Mouse (Mus musculus): Measurements from ENCODE around the gene Rasip1. TPM values are rescaled to one million over a fixed set of nuclear protein-coding genes. Genes with fewer than 3 reads are reported as not detected.
A peak's percentile ranks its signal among the peaks of the same experiment; 100 is the strongest.

Rasip1 gene
- polyA plus RNA-seq, 1 experiment from 2014 or later: 18.7 TPM

DNA sequence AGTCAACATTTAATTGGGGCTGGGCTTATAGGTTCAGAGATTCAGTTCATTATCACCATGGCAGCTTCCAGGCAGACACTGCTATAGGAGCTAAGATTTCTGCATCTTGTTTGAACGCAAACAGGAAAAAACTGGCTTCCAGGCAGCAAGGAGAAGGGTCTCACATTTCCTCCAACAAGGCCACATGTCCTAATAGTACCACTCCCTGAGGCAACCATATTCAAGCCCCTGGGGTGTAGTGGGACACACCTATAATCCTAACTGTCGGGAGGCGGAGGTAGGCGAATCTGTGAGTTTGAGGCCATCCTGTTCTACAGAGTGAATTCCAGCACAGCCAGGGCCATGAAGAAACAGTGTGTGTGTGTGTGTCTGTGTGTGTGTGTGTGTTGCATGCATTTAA is 32.1 kb upstream of the Rasip1 start:
- no peak overlapping the region for H3K9ac ChIP-seq (ENCODE audit: low read depth, low read length)
- ATAC-seq (ENCODE audit: low FRiP score, low TSS enrichment): no peak
- WGBS: 85% methylated on average over 4 of the region's 4 CpGs
- H3K4me3 ChIP-seq (ENCODE audit: low read length): no peak overlapping the region
- no peaks in the 10 kb centered on the region for H3K27me3 ChIP-seq (ENCODE audit: control insufficient read depth, insufficient read depth, low read length)
- no peaks in the 10 kb centered on the region for H3K9me3 ChIP-seq (ENCODE audit: control insufficient read depth, low read length)
- no peak overlapping the region for H3K4me2 ChIP-seq (replicated peaks; ENCODE audit: low read depth, low read length)
- no peaks in the 10 kb centered on the region for H3K36me3 ChIP-seq (ENCODE audit: control insufficient read depth, insufficient read depth, low read length)
- no peak overlapping the region for H3K27ac ChIP-seq (ENCODE audit: low read depth, low read length)
- H3K4me1 ChIP-seq (ENCODE audit: control insufficient read depth, insufficient read depth, low read length): no peaks in the 10 kb centered on the region

DNA sequence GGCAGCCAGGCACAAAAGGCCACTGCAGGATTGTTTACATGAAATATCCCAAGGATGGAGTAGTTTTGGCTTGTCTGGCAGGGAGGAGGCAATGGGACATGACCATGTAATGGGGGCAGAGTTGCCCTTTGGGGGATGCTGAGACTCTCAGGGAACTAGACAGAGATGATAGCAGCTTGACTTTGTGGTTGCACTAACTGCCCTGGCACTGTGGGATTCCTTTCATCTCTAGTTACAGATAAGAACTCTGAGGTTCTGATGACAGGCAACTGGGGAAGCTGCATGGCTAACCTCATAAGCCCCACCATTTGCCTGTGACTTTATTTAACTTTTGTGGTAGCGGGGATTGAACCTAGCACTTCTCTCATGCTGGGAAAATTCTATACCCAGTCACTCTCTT is 31.2 kb upstream of the Rasip1 start:
- H3K9me3 ChIP-seq (ENCODE audit: control insufficient read depth, low read length): no peaks in the 10 kb centered on the region
- no peak overlapping the region for H3K9ac ChIP-seq (ENCODE audit: low read depth, low read length)
- no peak overlapping the region for H3K4me2 ChIP-seq (replicated peaks; ENCODE audit: low read depth, low read length)
- no peak overlapping the region for H3K27ac ChIP-seq (ENCODE audit: low read depth, low read length)
- no peak for ATAC-seq (ENCODE audit: low FRiP score, low TSS enrichment)
- no peaks in the 10 kb centered on the region for H3K27me3 ChIP-seq (ENCODE audit: control insufficient read depth, insufficient read depth, low read length)
- H3K36me3 ChIP-seq (ENCODE audit: control insufficient read depth, insufficient read depth, low read length): no peaks in the 10 kb centered on the region
- H3K4me1 ChIP-seq (ENCODE audit: control insufficient read depth, insufficient read depth, low read length): no peaks in the 10 kb centered on the region
- no peak overlapping the region for H3K4me3 ChIP-seq (ENCODE audit: low read length)
- 85% methylated on average over 1 of the region's 1 CpGs for WGBS

DNA sequence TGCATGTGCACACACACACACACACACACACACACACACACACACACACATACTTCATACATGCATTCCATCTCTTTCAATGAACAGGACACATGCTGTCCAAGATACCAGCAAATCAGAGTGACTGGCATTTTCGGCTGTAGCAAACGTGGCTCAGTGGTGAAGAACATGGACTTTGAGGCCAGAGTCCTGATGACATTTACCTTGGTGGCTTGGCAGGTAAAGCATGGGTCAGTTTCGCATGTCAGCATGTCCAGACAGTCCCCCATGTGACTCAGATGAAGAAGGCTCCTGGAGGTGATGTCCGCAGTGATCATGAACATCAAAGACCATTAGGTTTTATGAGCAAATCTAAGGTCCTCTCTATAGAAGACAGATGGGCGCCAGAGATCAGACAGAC is 30.3 kb upstream of the Rasip1 start:
- Histone ChIP-seq H3K27ac (ENCODE audit: low read depth, low read length) (no peak overlapping the region), H3K36me3 (ENCODE audit: control insufficient read depth, insufficient read depth, low read length) (no peaks in the 10 kb centered on the region), H3K9ac (ENCODE audit: low read depth, low read length) (no peak overlapping the region), H3K4me3 (ENCODE audit: low read length) (no peak overlapping the region), H3K4me1 (ENCODE audit: control insufficient read depth, insufficient read depth, low read length) (no peaks in the 10 kb centered on the region), H3K27me3 (ENCODE audit: control insufficient read depth, insufficient read depth, low read length) (no peaks in the 10 kb centered on the region), H3K4me2 (replicated peaks; ENCODE audit: low read depth, low read length) (no peak overlapping the region), H3K9me3 (ENCODE audit: control insufficient read depth, low read length) (no peaks in the 10 kb centered on the region)
- ATAC-seq (ENCODE audit: low FRiP score, low TSS enrichment): no peak
- WGBS: 87% methylated on average over 5 of the region's 5 CpGs

DNA sequence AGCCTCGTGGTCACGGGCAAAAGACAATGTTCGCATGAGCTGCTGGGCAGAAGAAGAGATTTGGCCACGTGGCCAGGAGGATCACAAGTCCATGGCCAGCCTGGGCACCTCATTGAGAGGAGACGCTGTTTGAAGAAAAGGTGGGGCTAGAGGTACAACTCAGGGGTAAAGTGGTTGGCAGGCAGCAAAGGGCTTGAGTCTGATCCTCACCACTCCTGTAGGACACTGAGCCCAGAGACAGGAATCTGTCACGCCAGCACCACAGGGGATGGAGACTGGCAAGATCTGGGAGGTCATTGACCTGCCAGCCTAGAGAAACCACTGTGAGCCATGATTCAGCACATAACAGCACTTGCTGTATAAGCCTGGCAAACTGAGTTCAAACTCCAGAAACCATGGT is 29.8 kb upstream of the Rasip1 start:
- H3K36me3 ChIP-seq (ENCODE audit: control insufficient read depth, insufficient read depth, low read length): no peaks in the 10 kb centered on the region
- H3K27me3 ChIP-seq (ENCODE audit: control insufficient read depth, insufficient read depth, low read length): no peaks in the 10 kb centered on the region
- H3K9ac ChIP-seq (ENCODE audit: low read depth, low read length): no peak overlapping the region
- H3K4me1 ChIP-seq (ENCODE audit: control insufficient read depth, insufficient read depth, low read length): no peaks in the 10 kb centered on the region
- 92% methylated on average over 6 of the region's 6 CpGs for WGBS
- no peak overlapping the region for H3K4me3 ChIP-seq (ENCODE audit: low read length)
- ATAC-seq (ENCODE audit: low FRiP score, low TSS enrichment): no peak
- no peaks in the 10 kb centered on the region for H3K9me3 ChIP-seq (ENCODE audit: control insufficient read depth, low read length)
- H3K4me2 ChIP-seq (replicated peaks; ENCODE audit: low read depth, low read length): no peak overlapping the region
- H3K27ac ChIP-seq (ENCODE audit: low read depth, low read length): no peak overlapping the region

DNA sequence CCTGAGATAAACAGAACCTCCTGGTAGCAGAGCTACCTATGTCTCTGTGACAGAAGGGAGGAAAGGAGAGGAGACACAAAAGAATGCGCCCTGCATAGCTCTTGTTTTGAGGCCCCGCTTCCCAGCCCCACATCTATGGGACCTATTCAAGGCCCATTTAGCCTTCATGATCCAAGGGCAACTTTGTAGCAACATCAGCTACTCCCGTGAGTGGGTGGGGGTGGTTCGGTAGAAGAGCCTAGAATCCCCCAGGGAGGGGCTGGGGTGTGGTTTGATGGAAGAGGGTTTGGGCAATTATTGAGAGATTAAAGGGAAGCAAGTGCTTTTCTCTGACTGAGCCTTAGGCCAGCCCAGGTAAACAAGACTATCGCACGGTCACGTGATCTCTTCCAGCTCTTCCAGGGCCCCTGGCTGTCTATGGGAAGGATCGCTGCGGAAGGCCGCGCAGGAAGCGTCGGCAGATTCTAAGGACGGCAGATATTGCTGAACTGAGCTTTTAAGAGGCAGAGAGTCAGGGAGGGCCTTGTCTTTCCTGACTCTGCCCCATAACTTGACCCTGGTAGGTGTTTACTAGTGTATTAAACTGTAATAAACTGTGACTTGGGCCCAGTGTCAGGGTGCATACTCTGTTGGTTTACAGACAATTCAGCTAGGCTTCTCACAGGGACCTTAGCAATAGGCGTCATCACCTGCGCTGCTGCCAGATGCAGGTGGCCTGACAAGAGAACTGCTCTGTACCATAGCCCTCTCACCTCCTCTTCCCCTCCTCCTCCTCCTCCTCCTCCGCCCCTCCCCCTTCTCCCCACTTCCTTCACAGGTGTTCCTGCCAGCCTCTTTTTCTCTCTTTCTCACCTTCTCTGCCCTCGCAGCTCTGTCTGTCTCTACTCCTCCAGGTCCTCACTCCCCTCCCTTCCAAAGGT is 28.1 kb upstream of the Rasip1 start:
- ATAC-seq (ENCODE audit: low FRiP score, low TSS enrichment): no peak
- Histone ChIP-seq H3K9ac (ENCODE audit: low read depth, low read length) (no peak overlapping the region), H3K27me3 (ENCODE audit: control insufficient read depth, insufficient read depth, low read length) (no peaks in the 10 kb centered on the region), H3K4me2 (replicated peaks; ENCODE audit: low read depth, low read length) (no peak overlapping the region), H3K36me3 (ENCODE audit: control insufficient read depth, insufficient read depth, low read length) (no peaks in the 10 kb centered on the region), H3K27ac (ENCODE audit: low read depth, low read length) (no peak overlapping the region), H3K4me3 (ENCODE audit: low read length) (no peak overlapping the region), H3K4me1 (ENCODE audit: control insufficient read depth, insufficient read depth, low read length) (no peaks in the 10 kb centered on the region), H3K9me3 (ENCODE audit: control insufficient read depth, low read length) (no peaks in the 10 kb centered on the region)
- 48% methylated on average over 18 of the region's 18 CpGs for WGBS

DNA sequence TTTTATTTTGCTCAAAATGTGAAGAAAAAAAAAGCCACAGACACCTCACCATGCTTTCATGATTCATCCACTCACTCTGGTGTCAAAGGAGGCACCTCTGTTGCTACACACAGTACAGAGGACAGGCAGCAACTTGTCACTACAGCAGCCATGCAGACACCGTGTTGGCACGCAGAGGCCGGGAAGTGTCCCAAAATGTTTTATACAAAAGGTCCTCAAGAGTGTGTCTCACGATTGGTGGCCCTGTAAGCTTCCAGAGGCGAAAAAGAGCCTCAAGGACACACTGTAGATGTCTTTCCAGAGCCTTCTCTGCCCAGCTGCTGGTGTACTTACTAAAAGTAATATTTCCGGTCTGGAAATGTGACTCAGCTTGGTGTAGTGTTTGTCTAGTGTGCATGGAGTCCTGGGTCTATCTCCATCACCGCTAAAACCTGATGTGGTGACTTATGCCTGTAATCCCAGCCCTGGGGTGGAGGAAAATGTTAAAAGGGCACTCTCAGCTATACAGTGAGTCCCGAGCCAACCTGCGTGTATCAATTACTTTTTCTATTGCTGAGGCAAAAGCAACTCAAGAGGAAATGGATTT is 21.5 kb upstream of the Rasip1 start:
- H3K9me3 ChIP-seq (ENCODE audit: control insufficient read depth, low read length): no peaks in the 10 kb centered on the region

DNA sequence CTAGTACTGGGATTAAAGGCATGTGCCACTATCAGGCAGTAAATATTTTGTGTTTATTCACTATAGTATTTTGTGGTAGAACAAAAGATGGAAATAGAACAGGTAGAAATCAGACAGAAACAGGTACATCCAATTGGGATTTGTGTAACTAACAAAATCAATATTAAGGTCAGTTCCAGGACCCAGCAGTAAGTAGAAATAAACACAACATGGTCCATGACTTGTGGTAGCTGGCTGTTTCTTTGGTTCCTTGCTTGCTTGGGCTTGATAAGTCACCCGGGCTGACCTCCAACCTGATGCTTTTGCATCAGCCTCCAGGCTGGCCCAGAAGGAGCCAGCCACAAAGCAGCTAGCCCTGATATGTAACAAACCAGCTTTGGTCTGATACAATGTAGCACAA is 17.8 kb upstream of the Rasip1 start:
- H3K9me3 ChIP-seq (ENCODE audit: control insufficient read depth, low read length): no peaks in the 10 kb centered on the region
- 80% methylated on average over 1 of the region's 1 CpGs for WGBS
- H3K36me3 ChIP-seq (ENCODE audit: control insufficient read depth, insufficient read depth, low read length): no peaks in the 10 kb centered on the region
- no peak for ATAC-seq (ENCODE audit: low FRiP score, low TSS enrichment)
- no peak overlapping the region for H3K4me3 ChIP-seq (ENCODE audit: low read length)
- H3K4me1 ChIP-seq (ENCODE audit: control insufficient read depth, insufficient read depth, low read length): no peaks in the 10 kb centered on the region
- no peak overlapping the region for H3K9ac ChIP-seq (ENCODE audit: low read depth, low read length)
- H3K27me3 ChIP-seq (ENCODE audit: control insufficient read depth, insufficient read depth, low read length): no peaks in the 10 kb centered on the region
- no peak overlapping the region for H3K27ac ChIP-seq (ENCODE audit: low read depth, low read length)
- H3K4me2 ChIP-seq (replicated peaks; ENCODE audit: low read depth, low read length): no peak overlapping the region

More for the DNA sequence above, 21.5 kb upstream of the Rasip1 start:
- H3K9ac ChIP-seq (ENCODE audit: low read depth, low read length): no peak overlapping the region
- no peak for ATAC-seq (ENCODE audit: low FRiP score, low TSS enrichment)
- H3K4me2 ChIP-seq (replicated peaks; ENCODE audit: low read depth, low read length): no peak overlapping the region
- H3K27ac ChIP-seq (ENCODE audit: low read depth, low read length): no peak overlapping the region
- H3K4me3 ChIP-seq (ENCODE audit: low read length): no peak overlapping the region
- H3K4me1 ChIP-seq (ENCODE audit: control insufficient read depth, insufficient read depth, low read length): no peaks in the 10 kb centered on the region
- WGBS: 73% methylated on average over 9 of the region's 9 CpGs
- no peaks in the 10 kb centered on the region for H3K36me3 ChIP-seq (ENCODE audit: control insufficient read depth, insufficient read depth, low read length)
- H3K27me3 ChIP-seq (ENCODE audit: control insufficient read depth, insufficient read depth, low read length): no peaks in the 10 kb centered on the region

DNA sequence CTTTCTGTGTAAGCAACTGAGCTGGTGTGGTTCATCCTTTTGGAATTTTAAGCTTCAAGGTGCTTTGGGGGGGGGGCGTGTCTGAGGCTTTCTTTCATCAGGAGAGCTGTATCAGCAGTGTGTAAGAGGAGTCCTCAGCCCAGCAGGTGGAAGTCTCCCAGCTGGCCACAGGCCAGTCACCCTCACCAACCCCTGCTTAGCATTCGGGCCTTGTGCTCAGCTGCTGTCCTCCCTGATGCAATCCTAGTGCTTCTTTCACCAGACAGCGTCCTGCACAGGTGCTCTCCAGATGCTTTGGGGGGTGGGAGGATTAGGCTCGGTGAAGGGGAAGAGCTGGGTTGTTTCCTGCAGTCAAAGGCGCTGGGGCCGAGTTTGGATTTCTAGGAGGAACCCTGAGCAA is 11.0 kb upstream of the Rasip1 start:
- ATAC-seq (ENCODE audit: low FRiP score, low TSS enrichment): peak; percentile 59
- WGBS: 30% methylated on average over 6 of the region's 6 CpGs
- Histone ChIP-seq H3K27me3 (ENCODE audit: control insufficient read depth, insufficient read depth, low read length) (peaks cover 31% of the 10 kb centered on the region), H3K27ac (ENCODE audit: low read depth, low read length) (no peak overlapping the region), H3K9me3 (ENCODE audit: control insufficient read depth, low read length) (no peaks in the 10 kb centered on the region), H3K36me3 (ENCODE audit: control insufficient read depth, insufficient read depth, low read length) (no peaks in the 10 kb centered on the region), H3K4me2 (replicated peaks; ENCODE audit: low read depth, low read length) (no peak overlapping the region), H3K9ac (ENCODE audit: low read depth, low read length) (no peak overlapping the region), H3K4me1 (ENCODE audit: control insufficient read depth, insufficient read depth, low read length) (peaks cover 12% of the 10 kb centered on the region), H3K4me3 (ENCODE audit: low read length) (no peak overlapping the region)

DNA sequence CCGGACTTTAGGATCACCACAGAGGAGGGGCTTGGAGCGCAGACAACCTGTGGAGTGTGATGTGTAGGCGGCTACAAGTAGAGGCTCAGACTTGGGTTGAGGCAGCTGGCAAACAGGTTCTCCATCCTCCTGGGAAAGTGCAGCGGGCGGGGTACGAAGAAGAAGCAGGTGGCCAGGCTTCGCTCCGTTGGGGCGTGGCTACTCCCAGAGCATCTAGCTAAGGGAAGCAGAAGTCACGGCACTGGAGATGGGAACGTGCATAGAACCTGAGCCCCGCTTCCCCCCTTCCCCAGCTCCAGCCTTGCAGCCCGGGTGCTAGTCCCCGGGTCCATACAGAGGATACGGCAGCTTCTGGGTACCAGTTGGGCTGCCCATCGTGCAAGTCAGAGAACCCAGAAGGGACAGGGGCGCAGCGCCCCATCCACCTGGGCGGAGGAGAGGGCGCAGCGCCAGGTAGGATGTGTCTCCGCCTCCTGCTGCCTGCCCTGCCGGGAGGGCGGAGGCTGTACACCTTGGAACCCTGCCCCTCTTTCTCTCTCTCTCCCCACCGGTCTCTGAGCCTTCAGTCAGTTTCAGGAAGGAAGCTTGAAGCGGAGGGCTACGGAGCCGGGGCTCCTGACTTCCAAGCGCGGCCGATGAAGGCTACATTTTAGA is 10.1 kb upstream of the Rasip1 start, which contains the start of gene Fut1:
Gene Fut1 (plus strand): TSS at position 248 of the 654 bp plus-strand sequence.
- ATAC-seq (ENCODE audit: low FRiP score, low TSS enrichment): peak; percentile 58
- H3K9me3 ChIP-seq (ENCODE audit: control insufficient read depth, low read length): no peaks in the 10 kb centered on the region
- peak within 1 kb of the TSS; percentile 44 for H3K4me2 ChIP-seq (replicated peaks; ENCODE audit: low read depth, low read length)
- H3K27ac ChIP-seq (ENCODE audit: low read depth, low read length): no peak within 1 kb of the TSS
- no peaks in the 10 kb centered on the region for H3K36me3 ChIP-seq (ENCODE audit: control insufficient read depth, insufficient read depth, low read length)
- H3K4me1 ChIP-seq (ENCODE audit: control insufficient read depth, insufficient read depth, low read length): peaks cover 12% of the 10 kb centered on the region
- peaks cover 31% of the 10 kb centered on the region for H3K27me3 ChIP-seq (ENCODE audit: control insufficient read depth, insufficient read depth, low read length)
- 6% methylated on average over 31 of the region's 31 CpGs for WGBS
- peak within 1 kb of the TSS; percentile 23; the same call in 1 of the 2 replicates for H3K4me3 ChIP-seq (ENCODE audit: low read length)
- H3K9ac ChIP-seq (ENCODE audit: low read depth, low read length): peak within 1 kb of the TSS; percentile 31; the same call in 1 of the 2 replicates
